In the genomic region with DNA sequence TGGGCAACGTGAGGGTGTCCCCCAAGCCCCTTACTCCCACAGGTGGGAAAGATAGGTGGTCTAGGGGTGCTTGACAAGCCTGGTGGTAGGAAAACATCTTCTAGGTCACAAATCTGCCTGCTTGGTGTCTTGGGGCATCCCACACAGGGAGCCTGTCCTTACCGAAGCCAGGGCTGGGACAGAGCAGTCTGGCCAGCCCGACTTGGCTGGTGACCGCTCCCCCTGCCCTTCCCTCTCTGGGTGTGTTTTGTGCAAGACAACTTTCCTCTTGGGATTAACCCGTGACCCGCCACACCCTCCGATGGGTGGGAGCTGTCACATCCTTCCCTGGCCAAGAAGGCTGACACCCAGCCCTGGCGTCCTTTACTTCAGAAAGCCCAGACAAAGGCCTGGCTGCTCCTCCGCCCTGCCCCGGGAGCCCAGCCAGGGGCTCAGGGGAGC, we compare ENCODE assay signal across 9 mouse cellular contexts. TPM values are rescaled to one million over a fixed set of nuclear protein-coding genes. Genes with fewer than 3 reads are reported as not detected.
DNase-seq lines count a peak whose midpoint lies in the region; ATAC-seq lines count a peak whose summit lies in the region.
"Had no signal": no experiment of that assay in that cellular context is flagged by ENCODE, and none has a peak within 500 bp of the region (broad histone marks: within the 10 kb centered on the region; RNA-seq: fewer than 3 reads in every experiment).

No protein-coding gene starts in this region.

- peak overlapping the region; percentile 84 for H3K27ac ChIP-seq in embryonic facial prominence, embryonic 14.5 days (replicated peaks; ENCODE audit: low read depth, low read length)
- H3K27ac ChIP-seq in heart, embryonic 15.5 days, result peak overlapping the region; percentile 83
- peak overlapping the region; percentile 98 for H3K27ac ChIP-seq in midbrain, embryonic 10.5 days (replicated peaks)

- peak overlapping the region; percentile 89 for H3K4me2 ChIP-seq in embryonic facial prominence, embryonic 14.5 days (ENCODE audit: low read depth, low read length)
- peak overlapping the region; percentile 98 for H3K4me2 ChIP-seq in heart, embryonic 15.5 days

- H3K9ac ChIP-seq in embryonic facial prominence, embryonic 14.5 days (ENCODE audit: low read depth, low read length), result peak overlapping the region; percentile 94
- peak overlapping the region; percentile 95 for H3K9ac ChIP-seq in heart, embryonic 15.5 days

- ATAC-seq in embryonic facial prominence, embryonic 14.5 days (ENCODE audit: low read depth), result peak; percentile 26
- ATAC-seq in heart, embryonic 15.5 days (replicated peaks; ENCODE audit: insufficient number of reproducible peaks, insufficient read depth, low FRiP score, low read depth), result peak; percentile 65

- WGBS in embryonic facial prominence, embryonic 14.5 days, result 12% methylated on average over 10 of the region's 10 CpGs
- WGBS in heart, embryonic 15.5 days, result 24% methylated on average over 10 of the region's 10 CpGs
- 3% methylated on average over 10 of the region's 10 CpGs for WGBS in midbrain, embryonic 10.5 days

- peak; percentile 33 to 38 for DNase-seq in left cerebral cortex, postnatal 25 days (ENCODE audit: low spot score in 2 of 2)
- DNase-seq in left cerebral cortex, adult 11 months (ENCODE audit: low spot score), result no peak
- no peak for DNase-seq in embryonic facial prominence, embryonic 14.5 days (ENCODE audit: low spot score)
- DNase-seq in kidney, postnatal 10 days, result peak; percentile 85
- peak; percentile 70 for DNase-seq in midbrain, embryonic 10.5 days (ENCODE audit: low spot score)
- DNase-seq in urinary bladder, adult 2 months (ENCODE audit: low spot score), result peak; percentile 47
- no peak for DNase-seq in frontal cortex, postnatal 25 days (ENCODE audit: low spot score in 2 of 2)

- peaks cover 14% of the 10 kb centered on the region for H3K4me1 ChIP-seq in embryonic facial prominence, embryonic 14.5 days (ENCODE audit: control insufficient read depth, insufficient read depth, low read length)
- peaks cover 28% of the 10 kb centered on the region for H3K4me1 ChIP-seq in heart, embryonic 15.5 days (replicated peaks)
- peaks cover 45% of the 10 kb centered on the region for H3K4me1 ChIP-seq in midbrain, embryonic 10.5 days

- intact Hi-C loops in left cerebral cortex, postnatal 25 days (cut with DNase I), result no loop called here

- H3K27me3 ChIP-seq in embryonic facial prominence, embryonic 14.5 days (replicated peaks; ENCODE audit: control insufficient read depth, insufficient read depth, low read length), result no peaks in the 10 kb centered on the region
- 0 out of 2 replicates have a peak, but pooled peaks cover 5% of the 10 kb centered on the region for H3K27me3 ChIP-seq in heart, embryonic 15.5 days
- H3K27me3 ChIP-seq in midbrain, embryonic 10.5 days (ENCODE audit: low read depth, poor library complexity, severe bottlenecking), result no peaks in the 10 kb centered on the region

- peak overlapping the region; percentile 94 for H3K4me3 ChIP-seq in embryonic facial prominence, embryonic 14.5 days (ENCODE audit: low read depth, low read length)
- H3K4me3 ChIP-seq in heart, embryonic 15.5 days, result peak overlapping the region; percentile 97
- H3K4me3 ChIP-seq in midbrain, embryonic 10.5 days, result peak overlapping the region; percentile 95

- H3K36me3 ChIP-seq in embryonic facial prominence, embryonic 14.5 days (ENCODE audit: control insufficient read depth, insufficient read depth, low read length), result 0 out of 2 replicates have a peak, but pooled peaks cover 4% of the 10 kb centered on the region
- no peaks in the 10 kb centered on the region for H3K36me3 ChIP-seq in heart, embryonic 15.5 days
- H3K36me3 ChIP-seq in midbrain, embryonic 10.5 days, result peaks cover 14% of the 10 kb centered on the region

- H3K9me3 ChIP-seq in embryonic facial prominence, embryonic 14.5 days (ENCODE audit: control insufficient read depth, low read length), result no peaks in the 10 kb centered on the region
- no peaks in the 10 kb centered on the region for H3K9me3 ChIP-seq in heart, embryonic 15.5 days (replicated peaks)
- no peaks in the 10 kb centered on the region for H3K9me3 ChIP-seq in midbrain, embryonic 10.5 days (replicated peaks)

RNA-seq across cellular contexts. Expression of a gene that starts 1.1 kb away (rescaled TPM):
- total RNA-seq in left cerebral cortex, postnatal 25 days (2021), result 100 to 1,000 TPM; 318 to 348 TPM
- polyA plus RNA-seq in embryonic facial prominence, embryonic 14.5 days (2014; fragmentation: Nextera tagmentation; extraction: Ambion mirVana), result 62.5 and 75.4 TPM in 2 replicates
- 57.8 and 73.1 TPM in 2 replicates for polyA plus RNA-seq in heart, embryonic 15.5 days (2015; fragmentation: Nextera tagmentation; extraction: Ambion mirVana)
- polyA plus RNA-seq in midbrain, embryonic 10.5 days (2016; fragmentation: Nextera tagmentation; extraction: Ambion mirVana), result 130 and 153 TPM in 2 replicates
- polyA plus RNA-seq in urinary bladder, adult 2 months (2012; rRNA removed), result 52.6 and 77.5 TPM in 2 replicates

RNA-seq across cellular contexts. Expression of a gene that starts 3.8 kb away (rescaled TPM):
- total RNA-seq in left cerebral cortex, postnatal 25 days (2021), result 1 to 10 TPM in 1 of 2 experiments, under 1 TPM in 1; 0.62 to 1.1 TPM
- polyA plus RNA-seq in embryonic facial prominence, embryonic 14.5 days (2014; fragmentation: Nextera tagmentation; extraction: Ambion mirVana), result 0.16 TPM in 1 of 2 replicates, not detected in the other
- 0.49 and 5.1 TPM in 2 replicates for polyA plus RNA-seq in heart, embryonic 15.5 days (2015; fragmentation: Nextera tagmentation; extraction: Ambion mirVana)
- 0.05 TPM in 1 of 2 replicates, not detected in the other for polyA plus RNA-seq in midbrain, embryonic 10.5 days (2016; fragmentation: Nextera tagmentation; extraction: Ambion mirVana)
- polyA plus RNA-seq in urinary bladder, adult 2 months (2012; rRNA removed), result 0.47 and 0.49 TPM in 2 replicates

RNA-seq across cellular contexts. Expression of a gene that starts 17.4 kb away (rescaled TPM):
- total RNA-seq in left cerebral cortex, postnatal 25 days (2021), result 1 to 10 TPM; 2.2 to 2.4 TPM
- 8.3 and 10.7 TPM in 2 replicates for polyA plus RNA-seq in embryonic facial prominence, embryonic 14.5 days (2014; fragmentation: Nextera tagmentation; extraction: Ambion mirVana)
- 29.0 and 30.9 TPM in 2 replicates for polyA plus RNA-seq in heart, embryonic 15.5 days (2015; fragmentation: Nextera tagmentation; extraction: Ambion mirVana)
- 1.1 and 1.8 TPM in 2 replicates for polyA plus RNA-seq in midbrain, embryonic 10.5 days (2016; fragmentation: Nextera tagmentation; extraction: Ambion mirVana)
- polyA plus RNA-seq in urinary bladder, adult 2 months (2012; rRNA removed), result 41.4 and 44.3 TPM in 2 replicates

RNA-seq across cellular contexts. Expression of a gene that starts 26.3 kb away (rescaled TPM):
- 1 to 10 TPM in 1 of 2 experiments, under 1 TPM in 1; 0.62 to 1.7 TPM for total RNA-seq in left cerebral cortex, postnatal 25 days (2021)
- polyA plus RNA-seq in embryonic facial prominence, embryonic 14.5 days (2014; fragmentation: Nextera tagmentation; extraction: Ambion mirVana), result 2.3 and 3.9 TPM in 2 replicates
- 0.81 and 1.3 TPM in 2 replicates for polyA plus RNA-seq in heart, embryonic 15.5 days (2015; fragmentation: Nextera tagmentation; extraction: Ambion mirVana)
- 0.46 and 0.67 TPM in 2 replicates for polyA plus RNA-seq in midbrain, embryonic 10.5 days (2016; fragmentation: Nextera tagmentation; extraction: Ambion mirVana)
- polyA plus RNA-seq in urinary bladder, adult 2 months (2012; rRNA removed), result 0.66 and 0.92 TPM in 2 replicates
- total RNA-seq: MEL had no signal

RNA-seq across cellular contexts. Expression of a gene that starts 27.8 kb away (rescaled TPM):
- total RNA-seq in left cerebral cortex, postnatal 25 days (2021), result 10 to 100 TPM; 90.9 to 96.0 TPM
- polyA plus RNA-seq in embryonic facial prominence, embryonic 14.5 days (2014; fragmentation: Nextera tagmentation; extraction: Ambion mirVana), result 77.5 and 78.9 TPM in 2 replicates
- polyA plus RNA-seq in heart, embryonic 15.5 days (2015; fragmentation: Nextera tagmentation; extraction: Ambion mirVana), result 54.0 and 65.5 TPM in 2 replicates
- 109 and 118 TPM in 2 replicates for polyA plus RNA-seq in midbrain, embryonic 10.5 days (2016; fragmentation: Nextera tagmentation; extraction: Ambion mirVana)
- 54.5 and 59.4 TPM in 2 replicates for polyA plus RNA-seq in urinary bladder, adult 2 months (2012; rRNA removed)

Comparison
In these comparisons a context has a peak if more than half of its experiments do, and no peak if none do; other contexts are left out.
1. DNase-seq: peak in left cerebral cortex, postnatal 25 days (2 of 2), kidney, postnatal 10 days (single experiment), midbrain, embryonic 10.5 days (single experiment) and urinary bladder, adult 2 months (single experiment); none in left cerebral cortex, adult 11 months (single experiment), embryonic facial prominence, embryonic 14.5 days (single experiment) and frontal cortex, postnatal 25 days (0 of 2).
2. Peak in every context shown above with its lines, with median percentiles within 50 percentile points of each other: H3K27ac ChIP-seq and H3K4me3 ChIP-seq.